Mouse (Mus musculus) lung, adult 2 months (tissue): ENCODE data around the gene Serpina1a.
"Not testable (repeated sequence)": the region's sequence is repeated elsewhere in the genome, so short reads cannot be mapped to it uniquely, and the experiment has no call there.

Source experiments
- CTCF ChIP-seq: fragments of 200-500 bp; IDR thresholded peaks from 2 replicates; pipeline ENCODE4 v1.5.1; 2011; ENCODE audit warnings: mild to moderate bottlenecking, low read length, control low read depth; ENCODE audit not compliant: insufficient read depth
- POLR2A ChIP-seq: fragments of 200-500 bp; IDR thresholded peaks from 2 replicates; pipeline ENCODE4 v1.6.1; 2011; ENCODE audit warnings: low read depth, mild to moderate bottlenecking, control low read depth, low read length, borderline replicate concordance; ENCODE audit errors: extremely low read depth

GRCm38 (mm10) chr12:103866873-103867272 lies 3.5 kb upstream of the Serpina1a start:
- TF ChIP-seq CTCF, POLR2A: not testable (repeated sequence)
